Mouse (Mus musculus): ENCODE data around the gene Pacrg. TPM values are rescaled to one million over a fixed set of nuclear protein-coding genes. Genes with fewer than 3 reads are reported as not detected.

Pacrg gene
- total and polyA plus RNA-seq, 3 experiments = not detected

- TF ChIP-seq MXI1 (IDR thresholded peaks at IDR 0.05; ENCODE audit: low read depth, low read length) = no peak
- H3K9ac ChIP-seq (ENCODE audit: control insufficient read depth, low read depth, low read length, poor library complexity, severe bottlenecking) = no peak overlapping the region
- H3K27me3 ChIP-seq (ENCODE audit: control insufficient read depth in 1 of 2, insufficient read depth in 2 of 2, low read length in 2 of 2) = no peaks in the 10 kb centered on the region; a peak in 1 of 4 replicates
- no peaks in the 10 kb centered on the region for H3K4me1 ChIP-seq (ENCODE audit: control insufficient read depth in 1 of 2, insufficient read depth in 2 of 2, low read length in 2 of 2)
- no peaks in the 10 kb centered on the region for H3K79me2 ChIP-seq (ENCODE audit: control insufficient read depth, insufficient read depth, low read length, poor library complexity)
- no peaks in the 10 kb centered on the region for H3K9me3 ChIP-seq (replicated peaks; ENCODE audit: insufficient read depth, low read length)
- H3K36me3 ChIP-seq (ENCODE audit: control insufficient read depth in 1 of 2, insufficient read depth in 2 of 2, low read length in 2 of 2) = no peaks in the 10 kb centered on the region
- H3K27ac ChIP-seq (ENCODE audit: control insufficient read depth, low read depth, low read length) = no peak overlapping the region
- no peak for DNase-seq (ENCODE audit: low read depth, low spot score)
- H3K4me3 ChIP-seq (ENCODE audit: control insufficient read depth in 1 of 2, insufficient read depth in 1 of 2, low read depth in 2 of 2, low read length in 2 of 2) = no peak overlapping the region
These were observed 329.6 kb downstream of the Pacrg start for GRCm38 (mm10) chr17:10510467-10510866.

- H3K36me3 ChIP-seq (ENCODE audit: control insufficient read depth in 1 of 2, insufficient read depth in 2 of 2, low read length in 2 of 2) = no peaks in the 10 kb centered on the region
- H3K79me2 ChIP-seq (ENCODE audit: control insufficient read depth, insufficient read depth, low read length, poor library complexity) = no peaks in the 10 kb centered on the region
- no peaks in the 10 kb centered on the region for H3K9me3 ChIP-seq (replicated peaks; ENCODE audit: insufficient read depth, low read length)
- no peaks in the 10 kb centered on the region; a peak in 1 of 4 replicates for H3K27me3 ChIP-seq (ENCODE audit: control insufficient read depth in 1 of 2, insufficient read depth in 2 of 2, low read length in 2 of 2)
- H3K9ac ChIP-seq (ENCODE audit: control insufficient read depth, low read depth, low read length, poor library complexity, severe bottlenecking) = no peak overlapping the region
- H3K4me1 ChIP-seq (ENCODE audit: control insufficient read depth in 1 of 2, insufficient read depth in 2 of 2, low read length in 2 of 2) = no peaks in the 10 kb centered on the region
- DNase-seq (ENCODE audit: low read depth, low spot score) = no peak
- no peak for TF ChIP-seq GATA1 (IDR thresholded peaks at IDR 0.05; ENCODE audit: low read depth, low read length)
- no peak for TF ChIP-seq SIN3A (IDR thresholded peaks at IDR 0.05; ENCODE audit: low read length)
- no peak overlapping the region for H3K27ac ChIP-seq (ENCODE audit: control insufficient read depth, low read depth, low read length)
- H3K4me3 ChIP-seq (ENCODE audit: control insufficient read depth in 1 of 2, insufficient read depth in 1 of 2, low read depth in 2 of 2, low read length in 2 of 2) = no peak overlapping the region
These were observed 332.0 kb downstream of the Pacrg start for GRCm38 (mm10) chr17:10508088-10508487.

- H3K27ac ChIP-seq (ENCODE audit: control insufficient read depth, low read depth, low read length) = no peak overlapping the region
- H3K27me3 ChIP-seq (ENCODE audit: control insufficient read depth in 1 of 2, insufficient read depth in 2 of 2, low read length in 2 of 2) = no peaks in the 10 kb centered on the region; a peak in 1 of 4 replicates
- no peak overlapping the region for H3K4me3 ChIP-seq (ENCODE audit: control insufficient read depth in 1 of 2, insufficient read depth in 1 of 2, low read depth in 2 of 2, low read length in 2 of 2)
- H3K9me3 ChIP-seq (replicated peaks; ENCODE audit: insufficient read depth, low read length) = no peaks in the 10 kb centered on the region
- TF ChIP-seq USF1 (IDR thresholded peaks at IDR 0.05; ENCODE audit: low read depth, low read length) = no peak
- no peak for TF ChIP-seq TBP (IDR thresholded peaks at IDR 0.05; ENCODE audit: low read depth, low read length)
- no peak for TF ChIP-seq SMC3 (IDR thresholded peaks at IDR 0.05; ENCODE audit: low read depth, low read length)
- TF ChIP-seq USF2 (IDR thresholded peaks at IDR 0.05; ENCODE audit: borderline replicate concordance in 1 of 2, insufficient read depth in 1 of 2, low read depth in 1 of 2, low read length in 2 of 2) = no peak
- TF ChIP-seq ZC3H11A (IDR thresholded peaks at IDR 0.05; ENCODE audit: low read depth, low read length) = no peak
- no peak for TF ChIP-seq MYC (IDR thresholded peaks at IDR 0.05; ENCODE audit: low read depth, low read length)
- TF ChIP-seq CHD2 (IDR thresholded peaks at IDR 0.05; ENCODE audit: low read length) = no peak
- TF ChIP-seq NRF1 (IDR thresholded peaks at IDR 0.05; ENCODE audit: insufficient read depth, low read depth, low read length, poor library complexity, severe bottlenecking) = no peak
- no peak for TF ChIP-seq HCFC1 (IDR thresholded peaks at IDR 0.05; ENCODE audit: low read depth, low read length)
- no peak for TF ChIP-seq BHLHE40 (IDR thresholded peaks at IDR 0.05; ENCODE audit: borderline replicate concordance, low read depth, low read length)
- no peaks in the 10 kb centered on the region for H3K36me3 ChIP-seq (ENCODE audit: control insufficient read depth in 1 of 2, insufficient read depth in 2 of 2, low read length in 2 of 2)
- H3K79me2 ChIP-seq (ENCODE audit: control insufficient read depth, insufficient read depth, low read length, poor library complexity) = no peaks in the 10 kb centered on the region
- H3K4me1 ChIP-seq (ENCODE audit: control insufficient read depth in 1 of 2, insufficient read depth in 2 of 2, low read length in 2 of 2) = no peaks in the 10 kb centered on the region
- no peak for DNase-seq (ENCODE audit: low read depth, low spot score)
- H3K9ac ChIP-seq (ENCODE audit: control insufficient read depth, low read depth, low read length, poor library complexity, severe bottlenecking) = no peak overlapping the region
These were observed 332.6 kb downstream of the Pacrg start for GRCm38 (mm10) chr17:10507466-10507865.

All from MEL (cell line).